Mouse (Mus musculus) layer of hippocampus, adult 9-10 months (tissue): ENCODE measurements around the gene Fmo3.

Experiments
- DNase-seq: peaks from one replicate; pipeline ENCODE4 v3.0.0; 2022; ENCODE audit warnings: low spot score

Gene Fmo3

GRCm38 (mm10) chr1:162984428-162984827 lies at the start of gene Fmo3:
TSS of gene Fmo3 (minus strand) at chr1:162984528.
- no peak for DNase-seq

GRCm38 (mm10) chr1:163023075-163023474 lies 38.7 kb upstream of the Fmo3 start:
- no peak for DNase-seq

- DNase-seq = no peak
These were observed 24.9 kb upstream of the Fmo3 start for GRCm38 (mm10) chr1:163009220-163009619.

- no peak for DNase-seq
These were observed 19.2 kb upstream of the Fmo3 start for GRCm38 (mm10) chr1:163003496-163003895.

GRCm38 (mm10) chr1:163001271-163001829 lies 17.0 kb upstream of the Fmo3 start:
- DNase-seq = no peak

GRCm38 (mm10) chr1:162987546-162987945 lies 3.2 kb upstream of the Fmo3 start:
- no peak for DNase-seq

GRCm38 (mm10) chr1:162986777-162987176 lies 2.4 kb upstream of the Fmo3 start:
- no peak for DNase-seq

- no peak for DNase-seq
These were observed 1.9 kb upstream of the Fmo3 start for GRCm38 (mm10) chr1:162986121-162986748.

GRCm38 (mm10) chr1:162963556-162963955 lies 20.8 kb downstream of the Fmo3 start:
- no peak for DNase-seq

- DNase-seq = no peak
These were observed 26.9 kb downstream of the Fmo3 start for GRCm38 (mm10) chr1:162957422-162957821.

GRCm38 (mm10) chr1:162953079-162953478 lies 31.2 kb downstream of the Fmo3 start:
- no peak for DNase-seq

GRCm38 (mm10) chr1:162949763-162950162 lies 34.6 kb downstream of the Fmo3 start:
- DNase-seq = no peak

GRCm38 (mm10) chr1:162947934-162948333 lies 36.4 kb downstream of the Fmo3 start:
- no peak for DNase-seq

GRCm38 (mm10) chr1:162946837-162947558 lies 37.3 kb downstream of the Fmo3 start:
- DNase-seq = no peak

- DNase-seq = no peak
These were observed 40.6 kb downstream of the Fmo3 start for GRCm38 (mm10) chr1:162943700-162944099.

GRCm38 (mm10) chr1:162938696-162939351 lies 45.5 kb downstream of the Fmo3 start:
- no peak for DNase-seq

- DNase-seq = no peak
These were observed 46.2 kb downstream of the Fmo3 start for GRCm38 (mm10) chr1:162937970-162938695.

GRCm38 (mm10) chr1:162937415-162937814 lies 46.9 kb downstream of the Fmo3 start, which contains the start of gene Fmo6:
TSS of gene Fmo6 (minus strand) at chr1:162937515.
- DNase-seq = no peak

GRCm38 (mm10) chr1:162934374-162935012 lies 49.8 kb downstream of the Fmo3 start:
- DNase-seq = no peak

GRCm38 (mm10) chr1:162932386-162932785 lies 51.9 kb downstream of the Fmo3 start:
- no peak for DNase-seq

- DNase-seq = no peak
These were observed 52.4 kb downstream of the Fmo3 start for GRCm38 (mm10) chr1:162931880-162932279.
